Mouse (Mus musculus) MEL (cell line): ENCODE data around the gene Lrrk1. TPM values are rescaled to one million over a fixed set of nuclear protein-coding genes. Genes with fewer than 3 reads are reported as not detected.

Source experiments
- DNase-seq: peaks from one replicate; pipeline ENCODE4 v3.0.0; 2011; ENCODE audit warnings: low read depth, low spot score
- H3K27ac ChIP-seq: 2 replicates; pipeline ENCODE4 v1.5.1; 2012; ENCODE audit warnings: low read depth, mild to moderate bottlenecking, control low read depth, low read length, moderate library complexity; ENCODE audit not compliant: control insufficient read depth
- H3K27me3 ChIP-seq, 2 experiments: fragments of 150-350 bp in 1 of 2; sonication (generic) in 1 of 2; 2 replicates each; pipeline ENCODE4 v1.6.1; 2012; ENCODE audit warnings: low read length in 2 of 2, mild to moderate bottlenecking in 2 of 2, improper control_type of control experiment in 1 of 2, moderate library complexity in 1 of 2; ENCODE audit not compliant: insufficient read depth in 2 of 2, control insufficient read depth in 1 of 2
- H3K36me3 ChIP-seq, 2 experiments: 2 replicates each; pipeline ENCODE4 v1.6.1; 2012 to 2014; ENCODE audit warnings: low read length in 2 of 2, improper control_type of control experiment in 1 of 2, inconsistent platforms in 1 of 2, mild to moderate bottlenecking in 1 of 2; ENCODE audit not compliant: insufficient read depth in 2 of 2, control insufficient read depth in 1 of 2
- H3K4me1 ChIP-seq, 2 experiments: fragments of 150-350 bp in 1 of 2; sonication (generic) in 1 of 2; 2 replicates each; pipeline ENCODE4 v1.6.1; 2012; ENCODE audit warnings: low read length in 2 of 2, improper control_type of control experiment in 1 of 2, mild to moderate bottlenecking in 1 of 2; ENCODE audit not compliant: insufficient read depth in 2 of 2, control insufficient read depth in 1 of 2
- H3K4me3 ChIP-seq, 2 experiments: fragments of 150-350 bp in 1 of 2; sonication (generic) in 1 of 2; 2 replicates each; pipeline ENCODE4 v1.5.1; 2012; ENCODE audit warnings: low read depth in 2 of 2, low read length in 2 of 2, mild to moderate bottlenecking in 2 of 2, moderate library complexity in 2 of 2, control low read depth in 1 of 2, improper control_type of control experiment in 1 of 2; ENCODE audit not compliant: control insufficient read depth in 1 of 2, insufficient read depth in 1 of 2
- H3K79me2 ChIP-seq: 2 replicates; pipeline ENCODE4 v1.6.1; 2012; ENCODE audit warnings: mild to moderate bottlenecking, low read length, moderate library complexity; ENCODE audit not compliant: control insufficient read depth, poor library complexity, insufficient read depth
- H3K9ac ChIP-seq: 2 replicates; pipeline ENCODE4 v1.6.1; 2012; ENCODE audit warnings: low read depth, mild to moderate bottlenecking, control low read depth, low read length, moderate library complexity; ENCODE audit not compliant: control insufficient read depth, poor library complexity, severe bottlenecking
- H3K9me3 ChIP-seq: fragments of 150-350 bp; sonication (generic); replicated peaks from 2 replicates; pipeline ENCODE4 v1.6.1; 2012; ENCODE audit warnings: mild to moderate bottlenecking, low read length, improper control_type of control experiment, moderate library complexity; ENCODE audit not compliant: insufficient read depth
- CHD1 ChIP-seq: IDR thresholded peaks from 2 replicates; pipeline ENCODE4 v1.6.1; 2012; ENCODE audit warnings: low read depth, mild to moderate bottlenecking, inconsistent platforms, low read length, improper control_type of control experiment
- CHD2 ChIP-seq: IDR thresholded peaks from 2 replicates; pipeline ENCODE4 v1.6.1; 2011; ENCODE audit warnings: low read length, improper control_type of control experiment
- E2F4 ChIP-seq: IDR thresholded peaks from 2 replicates; pipeline ENCODE4 v1.6.1; 2011; ENCODE audit warnings: low read depth, low read length, improper control_type of control experiment, borderline replicate concordance
- ELF1 ChIP-seq: IDR thresholded peaks from 2 replicates; pipeline ENCODE4 v1.6.1; 2014; ENCODE audit warnings: low read depth, mild to moderate bottlenecking, inconsistent platforms, low read length, improper control_type of control experiment, moderate library complexity
- ETS1 ChIP-seq: IDR thresholded peaks from 2 replicates; pipeline ENCODE4 v1.6.1; 2012; ENCODE audit warnings: low read depth, mild to moderate bottlenecking, inconsistent platforms, low read length, improper control_type of control experiment, moderate library complexity
- GATA1 ChIP-seq: IDR thresholded peaks from 2 replicates; pipeline ENCODE4 v1.6.1; 2011; ENCODE audit warnings: low read depth, low read length, improper control_type of control experiment
- HCFC1 ChIP-seq: IDR thresholded peaks from 2 replicates; pipeline ENCODE4 v1.6.1; 2012; ENCODE audit warnings: low read depth, mild to moderate bottlenecking, inconsistent platforms, low read length, improper control_type of control experiment, moderate library complexity
- MAX ChIP-seq: IDR thresholded peaks from 2 replicates; pipeline ENCODE4 v1.6.1; 2011; ENCODE audit warnings: low read length, improper control_type of control experiment
- MAZ ChIP-seq: IDR thresholded peaks from 2 replicates; pipeline ENCODE4 v1.6.1; 2012; ENCODE audit warnings: low read depth, mild to moderate bottlenecking, inconsistent platforms, low read length, improper control_type of control experiment
- MYB ChIP-seq: IDR thresholded peaks from 2 replicates; pipeline ENCODE4 v1.6.1; 2011; ENCODE audit warnings: mild to moderate bottlenecking, low read depth, low read length, improper control_type of control experiment
- POLR2A ChIP-seq, 2 experiments: IDR thresholded peaks; 2 replicates each; pipeline ENCODE4 v1.6.1; 2011 to 2012; ENCODE audit warnings: low read length in 2 of 2, mild to moderate bottlenecking in 2 of 2, control low read depth in 1 of 2, improper control_type of control experiment in 1 of 2, low read depth in 1 of 2, moderate library complexity in 1 of 2; ENCODE audit not compliant: control insufficient read depth in 1 of 2, insufficient read depth in 1 of 2, poor library complexity in 1 of 2
- RAD21 ChIP-seq: IDR thresholded peaks from 2 replicates; pipeline ENCODE4 v1.6.1; 2011; ENCODE audit warnings: mild to moderate bottlenecking, low read depth, low read length, improper control_type of control experiment
- SMC3 ChIP-seq: IDR thresholded peaks from 2 replicates; pipeline ENCODE4 v1.6.1; 2011; ENCODE audit warnings: low read depth, low read length, improper control_type of control experiment
- TAL1 ChIP-seq: IDR thresholded peaks from 2 replicates; pipeline ENCODE4 v1.6.1; 2012; ENCODE audit warnings: mild to moderate bottlenecking, inconsistent platforms, low read length, moderate library complexity, mixed read lengths
- UBTF ChIP-seq: IDR thresholded peaks from 2 replicates; pipeline ENCODE4 v1.6.1; 2012; ENCODE audit warnings: low read depth, mild to moderate bottlenecking, inconsistent platforms, low read length, improper control_type of control experiment, moderate library complexity, borderline replicate concordance; ENCODE audit not compliant: insufficient read depth
- USF1 ChIP-seq: IDR thresholded peaks from 2 replicates; pipeline ENCODE4 v1.6.1; 2014; ENCODE audit warnings: low read depth, mild to moderate bottlenecking, inconsistent platforms, low read length, improper control_type of control experiment, moderate library complexity
- USF2 ChIP-seq, 2 experiments: IDR thresholded peaks; 2 replicates each; pipeline ENCODE4 v1.6.1; 2011 to 2012; ENCODE audit warnings: improper control_type of control experiment in 2 of 2, low read length in 2 of 2, borderline replicate concordance in 1 of 2, inconsistent platforms in 1 of 2, low read depth in 1 of 2, mild to moderate bottlenecking in 1 of 2; ENCODE audit not compliant: insufficient read depth in 1 of 2
- ZKSCAN1 ChIP-seq: IDR thresholded peaks from 2 replicates; pipeline ENCODE4 v1.6.1; 2012; ENCODE audit warnings: low read depth, mild to moderate bottlenecking, inconsistent platforms, low read length, improper control_type of control experiment, moderate library complexity
- ZMIZ1 ChIP-seq: IDR thresholded peaks from 2 replicates; pipeline ENCODE4 v1.6.1; 2012; ENCODE audit warnings: low read depth, mild to moderate bottlenecking, inconsistent platforms, low read length, improper control_type of control experiment, moderate library complexity
- ZNF384 ChIP-seq: IDR thresholded peaks from 2 replicates; pipeline ENCODE4 v1.6.1; 2012; ENCODE audit warnings: low read depth, mild to moderate bottlenecking, inconsistent platforms, low read length, improper control_type of control experiment
- polyA plus RNA-seq, 2 experiments: library from polyadenylated mRNA; stranded (reverse) in 1 of 2; unstranded in 1 of 2; fragments of >175 nt in 1 of 2; fragments of >200 nt in 1 of 2; gene quantifications; 2 replicates each; pipeline versions ENCODE4 v1.2.1 to v1.2.4; 2012; ENCODE audit warnings: low replicate concordance in 2 of 2, low read depth in 1 of 2; ENCODE audit not compliant: insufficient read length in 2 of 2, insufficient read depth in 1 of 2, missing spikeins in 1 of 2
- total RNA-seq: library from RNA; depleted of rRNA; stranded (reverse); fragments of 300-350 nt; gene quantifications from 2 replicates; pipeline ENCODE4 v1.2.3, GENCODE M21; 2012

Gene Lrrk1
- total and polyA plus RNA-seq, 3 experiments, result 9.1 to 19.1 TPM; not detected in 1

- TF ChIP-seq ELF1 (no peak; the same call in 1 of the 2 replicates), MAX (no peak), RAD21 (no peak), CHD2 (no peak), USF2 (IDR thresholded peaks at IDR 0.05; ENCODE audit: borderline replicate concordance in 1 of 2, insufficient read depth in 1 of 2, low read depth in 1 of 2, low read length in 2 of 2) (no peak), ZNF384 (no peak), MYB (no peak; the same call in 1 of the 2 replicates), MAZ (no peak), TAL1 (peak; percentile 79), USF1 (no peak), UBTF (no peak), GATA1 (peak; percentile 99), E2F4 (no peak), ETS1 (peak; percentile 90)
Measured at GRCm38 (mm10) chr7:66196609-66197445, 191.3 kb downstream of the Lrrk1 start (continued).

- Histone ChIP-seq H3K4me1 (peaks cover 20 to 50% of the 10 kb centered on the region in 2 experiments), H3K27me3 (no peaks in the 10 kb centered on the region), H3K79me2 (no peaks in the 10 kb centered on the region), H3K27ac (peak overlapping the region; percentile 74), H3K9ac (peak overlapping the region; percentile 37), H3K36me3 (peaks cover 0 to 32% of the 10 kb centered on the region in 2 experiments; a peak in 2 of 4 replicates)
- no peak for DNase-seq
- TF ChIP-seq SMC3 (no peak), POLR2A (IDR thresholded peaks at IDR 0.05; ENCODE audit: control insufficient read depth in 1 of 2, insufficient read depth in 1 of 2, low read depth in 1 of 2, low read length in 2 of 2, poor library complexity in 1 of 2) (no peak), ZKSCAN1 (no peak), ELF1 (no peak), CHD2 (no peak), CHD1 (no peak), ZMIZ1 (0 out of 2 replicates have a peak, but pooled peaks have one; percentile 31), HCFC1 (no peak)
- TF ChIP-seq, all 39 proteins: peak for 1
- Histone ChIP-seq H3K9me3 (no peaks in the 10 kb centered on the region), H3K4me3 (peak overlapping the region in 1 of 2 experiments; percentile 3; a peak in 2 of 4 replicates)
Measured at GRCm38 (mm10) chr7:66195881-66196280, 192.3 kb downstream of the Lrrk1 start.
